Comparison of ENCODE assay signal across 8 mouse cellular contexts in genomic region chr13:45390962-45391853, GRCm38 (mm10). TPM values are rescaled to one million over a fixed set of nuclear protein-coding genes. Genes with fewer than 3 reads are reported as not detected.
DNase-seq lines count a peak whose midpoint lies in the region; ATAC-seq lines count a peak whose summit lies in the region.

No protein-coding gene starts in this region.

- H3K27ac ChIP-seq in intestine, embryonic 16.5 days (ENCODE audit: low read length) = peak overlapping the region; percentile 68

- H3K4me2 ChIP-seq in intestine, embryonic 16.5 days (ENCODE audit: low read depth, low read length) = peak overlapping the region; percentile 89

- H3K4me3 ChIP-seq in intestine, embryonic 16.5 days (ENCODE audit: low read length) = peak overlapping the region; percentile 80

- peaks cover 13% of the 10 kb centered on the region for H3K4me1 ChIP-seq in intestine, embryonic 16.5 days (ENCODE audit: control insufficient read depth, insufficient read depth, low read length)

- WGBS in intestine, embryonic 16.5 days = 23% methylated on average over 19 of the region's 19 CpGs

- H3K36me3 ChIP-seq in intestine, embryonic 16.5 days (ENCODE audit: control insufficient read depth, insufficient read depth, low read length) = no peaks in the 10 kb centered on the region

- peak overlapping the region; percentile 84 for H3K9ac ChIP-seq in intestine, embryonic 16.5 days (ENCODE audit: low read depth, low read length)

- peak; percentile 45; the same call in 1 of the 2 replicates for ATAC-seq in intestine, embryonic 16.5 days
- ATAC-seq in neutrophil, adult 5-6 weeks (ENCODE audit: extremely low read depth, insufficient number of reproducible peaks, low FRiP score, poor library complexity, severe bottlenecking) = peak; percentile 55

- H3K9me3 ChIP-seq in intestine, embryonic 16.5 days (ENCODE audit: control insufficient read depth, low read length) = no peaks in the 10 kb centered on the region

- H3K27me3 ChIP-seq in intestine, embryonic 16.5 days (replicated peaks; ENCODE audit: control insufficient read depth, insufficient read depth, low read length) = no peaks in the 10 kb centered on the region

- peak; percentile 81 for DNase-seq in CD4-positive, CD25-positive, alpha-beta regulatory T cell, adult 2 months (ENCODE audit: low read depth, low spot score)
- peak; percentile 40 for DNase-seq in adrenal gland, postnatal 10 days
- DNase-seq in gastrocnemius, postnatal 10 days = peak; percentile 22
- peak; percentile 66 to 73 for DNase-seq in lung, adult 18-20 months
- DNase-seq in layer of hippocampus, postnatal 25 days (ENCODE audit: extremely low spot score in 1 of 2, low spot score in 1 of 2) = no peak
- no peak for DNase-seq in frontal cortex, postnatal 14 days (ENCODE audit: low spot score in 2 of 2)

RNA-seq across cellular contexts. Expression of gene Mylip, which starts 1.7 kb away (rescaled TPM):
- total RNA-seq in adrenal gland, postnatal 10 days (2021) = 10 to 100 TPM; 20.6 to 22.0 TPM
- 1 to 10 TPM; 9.5 to 9.6 TPM for total RNA-seq in gastrocnemius, postnatal 10 days (2021)
- polyA plus RNA-seq in intestine, embryonic 16.5 days (2015; fragmentation: Nextera tagmentation; extraction: Ambion mirVana) = 6.1 and 6.6 TPM in 2 replicates
- total RNA-seq in neutrophil, adult 5-6 weeks (2017) = 142 and 149 TPM in 2 replicates
- 10 to 100 TPM; 19.6 to 28.4 TPM for total RNA-seq in layer of hippocampus, postnatal 25 days (2021)

Comparison
In these comparisons a context has a peak if more than half of its experiments do, and no peak if none do; other contexts are left out.
1. DNase-seq: peak in CD4-positive, CD25-positive, alpha-beta regulatory T cell, adult 2 months (single experiment), adrenal gland, postnatal 10 days (single experiment), gastrocnemius, postnatal 10 days (single experiment) and lung, adult 18-20 months (2 of 2); none in layer of hippocampus, postnatal 25 days (0 of 2) and frontal cortex, postnatal 14 days (0 of 2).